Mouse (Mus musculus) right cerebral cortex, postnatal 4 days (tissue): ENCODE data around the gene Olfr143.

Experiments used
- DNase-seq: peaks from one replicate; pipeline ENCODE4 v3.0.0-alpha.2; 2022

Olfr143 gene

GRCm38 (mm10) chr9:38252474-38252873 lies at the start of gene Olfr143:
TSS of gene Olfr143 (plus strand) at chr9:38252774.
- no peak for DNase-seq

GRCm38 (mm10) chr9:38208065-38208464 lies 44.5 kb upstream of the Olfr143 start, which contains the start of gene Olfr893:
TSS of gene Olfr893 (plus strand) at chr9:38208365.
- DNase-seq = no peak

GRCm38 (mm10) chr9:38217755-38218154 lies 34.8 kb upstream of the Olfr143 start, which contains the start of gene Olfr894:
TSS of gene Olfr894 (plus strand) at chr9:38218055.
- DNase-seq = no peak

GRCm38 (mm10) chr9:38267551-38267950 lies 15.0 kb downstream of the Olfr143 start, which contains the start of gene Olfr895:
TSS of gene Olfr895 (plus strand) at chr9:38267851.
- DNase-seq = no peak

- DNase-seq = no peak
These were observed 38.2 kb downstream of the Olfr143 start, which contains the start of gene Olfr896-ps1 for GRCm38 (mm10) chr9:38290807-38291206. TSS of gene Olfr896-ps1 (plus strand) at chr9:38291107.
